Mouse (Mus musculus): ENCODE results near the gene Clmn.

Clmn gene

GRCm38 (mm10) chr12:104879577-104879989 lies 14.7 kb upstream of the Clmn start:
- DNase-seq (ENCODE audit: low spot score) = no peak

- no peak for DNase-seq (ENCODE audit: low spot score)
Measured at GRCm38 (mm10) chr12:104876053-104876452, 11.2 kb upstream of the Clmn start.

GRCm38 (mm10) chr12:104871987-104872386 lies 7.1 kb upstream of the Clmn start:
- no peak for DNase-seq (ENCODE audit: low spot score)

- DNase-seq (ENCODE audit: low spot score) = no peak
Measured at GRCm38 (mm10) chr12:104869737-104870136, 4.9 kb upstream of the Clmn start.

GRCm38 (mm10) chr12:104868430-104868829 lies 3.6 kb upstream of the Clmn start:
- DNase-seq (ENCODE audit: low spot score) = no peak

GRCm38 (mm10) chr12:104867851-104868250 lies 3.0 kb upstream of the Clmn start:
- no peak for DNase-seq (ENCODE audit: low spot score)

GRCm38 (mm10) chr12:104865166-104865535 lies 275 bp upstream of the Clmn start:
- peak; percentile 30 for DNase-seq (ENCODE audit: low spot score)

- DNase-seq (ENCODE audit: low spot score) = peak; percentile 69
Measured at GRCm38 (mm10) chr12:104863653-104864052, 1.2 kb downstream of the Clmn start.

GRCm38 (mm10) chr12:104859140-104859539 lies 5.7 kb downstream of the Clmn start:
- no peak for DNase-seq (ENCODE audit: low spot score)

- DNase-seq (ENCODE audit: low spot score) = no peak
Measured at GRCm38 (mm10) chr12:104858732-104859131, 6.1 kb downstream of the Clmn start.

- no peak for DNase-seq (ENCODE audit: low spot score)
Measured at GRCm38 (mm10) chr12:104857614-104858013, 7.3 kb downstream of the Clmn start.

- no peak for DNase-seq (ENCODE audit: low spot score)
Measured at GRCm38 (mm10) chr12:104856540-104856939, 8.3 kb downstream of the Clmn start.

GRCm38 (mm10) chr12:104855548-104855947 lies 9.3 kb downstream of the Clmn start:
- DNase-seq (ENCODE audit: low spot score) = peak; percentile 69

- DNase-seq (ENCODE audit: low spot score) = no peak
Measured at GRCm38 (mm10) chr12:104854826-104855225, 10.1 kb downstream of the Clmn start.

GRCm38 (mm10) chr12:104853374-104853773 lies 11.5 kb downstream of the Clmn start:
- DNase-seq (ENCODE audit: low spot score) = no peak

- peak; percentile 79 for DNase-seq (ENCODE audit: low spot score)
Measured at GRCm38 (mm10) chr12:104851711-104852508, 13.0 kb downstream of the Clmn start.

GRCm38 (mm10) chr12:104850119-104850518 lies 14.8 kb downstream of the Clmn start:
- no peak for DNase-seq (ENCODE audit: low spot score)

- DNase-seq (ENCODE audit: low spot score) = no peak
Measured at GRCm38 (mm10) chr12:104848667-104849066, 16.2 kb downstream of the Clmn start.

- no peak for DNase-seq (ENCODE audit: low spot score)
Measured at GRCm38 (mm10) chr12:104847227-104847626, 17.6 kb downstream of the Clmn start.

- peak; percentile 79 for DNase-seq (ENCODE audit: low spot score)
Measured at GRCm38 (mm10) chr12:104845707-104846106, 19.2 kb downstream of the Clmn start.

GRCm38 (mm10) chr12:104844989-104845388 lies 19.9 kb downstream of the Clmn start:
- DNase-seq (ENCODE audit: low spot score) = no peak

GRCm38 (mm10) chr12:104844279-104844678 lies 20.6 kb downstream of the Clmn start:
- peak; percentile 31 for DNase-seq (ENCODE audit: low spot score)

- DNase-seq (ENCODE audit: low spot score) = no peak
Measured at GRCm38 (mm10) chr12:104841256-104841655, 23.6 kb downstream of the Clmn start.

- no peak for DNase-seq (ENCODE audit: low spot score)
Measured at GRCm38 (mm10) chr12:104838987-104839386, 25.9 kb downstream of the Clmn start.
